Mouse (Mus musculus) midbrain, embryonic 10.5 days (tissue): ENCODE measurements around the gene 1700056E22Rik. TPM values are rescaled to one million over a fixed set of nuclear protein-coding genes. Genes with fewer than 3 reads are reported as not detected.

Experiments
- DNase-seq: peaks from one replicate; pipeline ENCODE4 v3.0.0-alpha.2; 2017; ENCODE audit warnings: low spot score
- H3K27ac ChIP-seq: fragments of 300-500 bp; sonication (generic); replicated peaks from 2 replicates; pipeline ENCODE4 v1.5.1; 2016; ENCODE audit warnings: mild to moderate bottlenecking
- H3K27me3 ChIP-seq: fragments of 300-500 bp; sonication (generic); 2 replicates; pipeline ENCODE4 v1.6.1; 2016; ENCODE audit warnings: low read depth, mild to moderate bottlenecking; ENCODE audit not compliant: poor library complexity, severe bottlenecking
- H3K36me3 ChIP-seq: fragments of 300-500 bp; sonication (generic); 2 replicates; pipeline ENCODE4 v1.6.1; 2016; ENCODE audit warnings: mild to moderate bottlenecking, moderate library complexity
- H3K4me1 ChIP-seq: fragments of 300-500 bp; sonication (generic); 2 replicates; pipeline ENCODE4 v1.6.1; 2016
- H3K4me3 ChIP-seq: fragments of 300-500 bp; sonication (generic); 2 replicates; pipeline ENCODE4 v1.5.1; 2016; ENCODE audit warnings: mild to moderate bottlenecking, moderate library complexity
- H3K9me3 ChIP-seq: fragments of 300-500 bp; sonication (generic); replicated peaks from 2 replicates; pipeline ENCODE4 v1.6.1; 2016; ENCODE audit warnings: mild to moderate bottlenecking
- WGBS: fragments of 180-500 bp; shearing (Covaris S2); methylation state at CpG from one replicate; pipeline ENCODE4 v1.1.7; 2016; 5-methylcytosine and 5-hydroxymethylcytosine counted together
- polyA plus RNA-seq: library from polyadenylated mRNA; unstranded; fragments of >200 nt; fragmentation: Nextera tagmentation; extraction: Ambion mirVana; gene quantifications from 2 replicates; pipeline ENCODE4 v1.2.1, GENCODE M21; 2016

Gene 1700056E22Rik
- polyA plus RNA-seq, 1 experiment from 2014 or later: 2.1 TPM

- Histone ChIP-seq H3K4me1 (peaks cover 7% of the 10 kb centered on the region), H3K36me3 (no peaks in the 10 kb centered on the region), H3K4me3 (no peak overlapping the region), H3K27me3 (no peaks in the 10 kb centered on the region), H3K9me3 (no peaks in the 10 kb centered on the region), H3K27ac (no peak overlapping the region)
- 61% methylated on average over 4 of the region's 4 CpGs for WGBS
- no peak for DNase-seq
These were observed 27.0 kb upstream of the 1700056E22Rik start for GRCm38 (mm10) chr1:184060828-184061734.

- 87% methylated on average over 9 of the region's 9 CpGs for WGBS
- Histone ChIP-seq H3K9me3 (no peaks in the 10 kb centered on the region), H3K4me3 (no peak overlapping the region), H3K36me3 (no peaks in the 10 kb centered on the region), H3K27me3 (no peaks in the 10 kb centered on the region), H3K27ac (no peak overlapping the region), H3K4me1 (no peaks in the 10 kb centered on the region; the same call in 1 of the 2 replicates)
- DNase-seq: no peak
These were observed 26.3 kb upstream of the 1700056E22Rik start for GRCm38 (mm10) chr1:184060381-184060780.

GRCm38 (mm10) chr1:184059814-184060213 is 25.7 kb upstream of the 1700056E22Rik start:
- WGBS: 90% methylated on average over 3 of the region's 3 CpGs
- Histone ChIP-seq H3K9me3 (no peaks in the 10 kb centered on the region), H3K27ac (no peak overlapping the region), H3K36me3 (no peaks in the 10 kb centered on the region), H3K4me1 (no peaks in the 10 kb centered on the region), H3K4me3 (no peak overlapping the region), H3K27me3 (no peaks in the 10 kb centered on the region)
- DNase-seq: no peak

GRCm38 (mm10) chr1:184058206-184058605 is 24.1 kb upstream of the 1700056E22Rik start:
- Histone ChIP-seq H3K9me3 (no peaks in the 10 kb centered on the region), H3K27me3 (no peaks in the 10 kb centered on the region), H3K27ac (no peak overlapping the region), H3K4me1 (no peaks in the 10 kb centered on the region), H3K4me3 (no peak overlapping the region), H3K36me3 (no peaks in the 10 kb centered on the region)
- DNase-seq: no peak
- 87% methylated on average over 8 of the region's 8 CpGs for WGBS

DNA sequence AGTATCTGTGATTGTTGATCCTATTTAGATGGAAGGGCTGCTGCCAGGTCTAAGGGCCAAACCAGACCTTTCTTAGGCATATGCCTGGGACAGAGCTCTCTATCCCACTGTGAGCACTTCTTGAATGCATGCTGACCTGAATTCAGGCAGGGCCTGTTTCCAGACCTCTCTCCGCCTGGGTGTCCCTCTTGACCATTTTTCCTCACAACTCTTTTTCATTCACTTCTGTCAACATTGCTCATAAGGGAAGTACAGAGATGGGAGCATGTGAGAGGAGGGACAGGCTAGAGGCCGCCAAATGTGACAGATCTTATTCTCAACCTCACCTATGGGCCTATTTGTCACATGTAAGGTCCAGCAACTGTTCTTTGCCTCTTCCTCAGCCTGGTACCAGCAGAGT is 20.1 kb upstream of the 1700056E22Rik start:
- H3K4me3 ChIP-seq: no peak overlapping the region
- H3K9me3 ChIP-seq: no peaks in the 10 kb centered on the region
- no peak for DNase-seq
- no peak overlapping the region for H3K27ac ChIP-seq
- no peaks in the 10 kb centered on the region for H3K4me1 ChIP-seq
- H3K36me3 ChIP-seq: no peaks in the 10 kb centered on the region
- WGBS: 93% methylated on average over 2 of the region's 2 CpGs
- no peaks in the 10 kb centered on the region for H3K27me3 ChIP-seq

- Histone ChIP-seq H3K27ac (no peak overlapping the region), H3K27me3 (no peaks in the 10 kb centered on the region), H3K4me1 (no peaks in the 10 kb centered on the region), H3K36me3 (no peaks in the 10 kb centered on the region), H3K9me3 (no peaks in the 10 kb centered on the region), H3K4me3 (no peak overlapping the region)
- WGBS: 89% methylated on average over 4 of the region's 4 CpGs
- DNase-seq: no peak
These were observed 19.6 kb upstream of the 1700056E22Rik start for GRCm38 (mm10) chr1:184053711-184054110.

DNA sequence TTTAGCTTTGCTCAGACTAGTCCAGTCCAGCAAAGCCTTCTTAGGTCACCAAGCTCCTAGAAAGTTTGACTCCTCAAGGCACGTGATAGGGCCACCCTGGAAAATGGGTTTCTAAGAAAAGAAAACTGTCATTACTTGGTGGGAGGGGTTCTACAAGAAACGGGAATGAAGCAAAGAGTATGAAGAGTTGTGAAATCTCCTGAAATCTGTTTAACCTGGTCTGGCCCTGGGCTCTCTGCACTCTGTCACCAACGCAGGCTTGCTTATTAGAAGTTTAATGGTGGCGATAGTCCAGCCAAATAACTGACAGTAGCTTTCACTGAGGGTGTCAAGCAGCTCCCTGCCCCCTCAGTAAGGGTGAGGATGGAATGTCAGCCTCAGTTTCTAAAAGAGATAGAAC is 19.0 kb upstream of the 1700056E22Rik start:
- no peak for DNase-seq
- Histone ChIP-seq H3K27ac (no peak overlapping the region), H3K36me3 (no peaks in the 10 kb centered on the region), H3K4me3 (no peak overlapping the region), H3K27me3 (no peaks in the 10 kb centered on the region), H3K4me1 (no peaks in the 10 kb centered on the region), H3K9me3 (no peaks in the 10 kb centered on the region)
- WGBS: 86% methylated on average over 4 of the region's 4 CpGs

GRCm38 (mm10) chr1:184052331-184052730 is 18.2 kb upstream of the 1700056E22Rik start:
- no peak for DNase-seq
- H3K9me3 ChIP-seq: no peaks in the 10 kb centered on the region
- 88% methylated on average over 4 of the region's 4 CpGs for WGBS
- H3K27ac ChIP-seq: no peak overlapping the region
- no peaks in the 10 kb centered on the region for H3K27me3 ChIP-seq
- no peaks in the 10 kb centered on the region for H3K36me3 ChIP-seq
- no peaks in the 10 kb centered on the region for H3K4me1 ChIP-seq
- H3K4me3 ChIP-seq: no peak overlapping the region

GRCm38 (mm10) chr1:184051824-184052223 is 17.7 kb upstream of the 1700056E22Rik start:
- no peaks in the 10 kb centered on the region for H3K4me1 ChIP-seq
- H3K27me3 ChIP-seq: no peaks in the 10 kb centered on the region
- WGBS: 51% methylated on average over 6 of the region's 6 CpGs
- no peaks in the 10 kb centered on the region for H3K9me3 ChIP-seq
- no peak overlapping the region for H3K4me3 ChIP-seq
- no peaks in the 10 kb centered on the region for H3K36me3 ChIP-seq
- H3K27ac ChIP-seq: no peak overlapping the region
- no peak for DNase-seq

DNA sequence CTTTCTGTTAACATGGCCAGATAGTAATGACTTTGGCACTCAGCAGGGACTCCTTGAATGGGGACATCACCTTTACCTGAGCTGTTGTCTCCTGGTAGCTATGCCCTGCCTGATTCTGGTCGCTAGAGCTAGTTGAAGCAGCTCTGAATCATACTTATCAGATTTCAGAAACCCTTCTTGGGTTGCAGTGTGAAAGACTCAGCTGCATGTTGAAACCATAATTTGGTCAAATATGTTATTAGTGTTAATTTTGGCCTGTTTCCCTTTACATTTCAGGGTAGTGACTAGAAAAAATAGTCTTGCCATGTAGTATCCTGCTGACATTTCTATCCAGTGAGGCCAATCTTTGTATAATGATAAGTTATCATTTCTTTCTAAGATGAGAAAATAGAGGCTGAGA is 17.2 kb upstream of the 1700056E22Rik start:
- no peak for DNase-seq
- WGBS: 60% methylated on average over 1 of the region's 1 CpGs

GRCm38 (mm10) chr1:184048675-184049418 is 14.7 kb upstream of the 1700056E22Rik start:
- DNase-seq: no peak
- 86% methylated on average over 10 of the region's 10 CpGs for WGBS
- Histone ChIP-seq H3K9me3 (no peaks in the 10 kb centered on the region), H3K4me1 (no peaks in the 10 kb centered on the region), H3K36me3 (no peaks in the 10 kb centered on the region), H3K27ac (no peak overlapping the region), H3K4me3 (no peak overlapping the region), H3K27me3 (no peaks in the 10 kb centered on the region)

More for the DNA sequence above, 17.2 kb upstream of the 1700056E22Rik start:
- Histone ChIP-seq H3K36me3 (no peaks in the 10 kb centered on the region), H3K27me3 (no peaks in the 10 kb centered on the region), H3K4me1 (no peaks in the 10 kb centered on the region), H3K27ac (no peak overlapping the region), H3K4me3 (no peak overlapping the region), H3K9me3 (no peaks in the 10 kb centered on the region)

- no peaks in the 10 kb centered on the region for H3K9me3 ChIP-seq
- no peak for DNase-seq
- 0 out of 2 replicates have a peak, but pooled peaks cover 3% of the 10 kb centered on the region for H3K36me3 ChIP-seq
- no peak overlapping the region for H3K27ac ChIP-seq
- H3K4me1 ChIP-seq: no peaks in the 10 kb centered on the region
- 83% methylated on average over 9 of the region's 9 CpGs for WGBS
- H3K27me3 ChIP-seq: no peaks in the 10 kb centered on the region
- no peak overlapping the region for H3K4me3 ChIP-seq
These were observed 13.7 kb upstream of the 1700056E22Rik start for GRCm38 (mm10) chr1:184047818-184048217.
